ENCODE assay signal across 21 mouse cellular contexts in genomic region chr6:91813611-91814010, GRCm38 (mm10). TPM values are rescaled to one million over a fixed set of nuclear protein-coding genes. Genes with fewer than 3 reads are reported as not detected.
DNase-seq lines count a peak whose midpoint lies in the region; ATAC-seq and TF ChIP-seq lines count a peak whose summit lies in the region.
"Had no signal": no experiment of that assay in that cellular context is flagged by ENCODE, and none has a peak within 500 bp of the region (broad histone marks: within the 10 kb centered on the region; RNA-seq: fewer than 3 reads in every experiment).

No protein-coding gene starts in this region.

- TF ChIP-seq POLR2A in myocyte (IDR thresholded peaks at IDR 0.05; ENCODE audit: insufficient read length, low read depth): no peak

- peak; percentile 78 for DNase-seq in cerebellum, adult 11-12 months
- peak; percentile 79 for DNase-seq in cerebellum, adult 9-11 months
- DNase-seq in right cerebral cortex, postnatal 14 days: no peak
- DNase-seq: adrenal gland, postnatal 36 days; gastrocnemius, postnatal 25 days; heart, adult 18-20 months; heart, postnatal 10 days; kidney, adult 11 months; lung, postnatal 4 days; midbrain, embryonic 14.5 days had no signal

- H3K4me1 ChIP-seq in hindbrain, embryonic 16.5 days (ENCODE audit: control insufficient read depth, insufficient read depth, low read depth, low read length): no peaks in the 10 kb centered on the region
- H3K4me1 ChIP-seq in hindbrain, embryonic 12.5 days: peaks cover 8% of the 10 kb centered on the region; the same call in 1 of the 2 replicates
- 0 out of 2 replicates have a peak, but pooled peaks cover 11% of the 10 kb centered on the region for H3K4me1 ChIP-seq in midbrain, embryonic 15.5 days
- H3K4me1 ChIP-seq: heart, embryonic 12.5 days had no signal

- H3K4me3 ChIP-seq in hindbrain, embryonic 16.5 days (ENCODE audit: low read length): no peak overlapping the region
- no peak overlapping the region for H3K4me3 ChIP-seq in hindbrain, embryonic 12.5 days
- H3K4me3 ChIP-seq in myocyte: no peak overlapping the region
- no peak overlapping the region for H3K4me3 ChIP-seq in midbrain, embryonic 15.5 days
- H3K4me3 ChIP-seq: erythroblast, embryonic 14.5 days; forebrain, embryonic 12.5 days; heart, embryonic 12.5 days; hindbrain, embryonic 15.5 days had no signal

- H3K27ac ChIP-seq in hindbrain, embryonic 16.5 days (ENCODE audit: low read depth, low read length): no peak overlapping the region
- no peak overlapping the region for H3K27ac ChIP-seq in hindbrain, embryonic 12.5 days
- no peak overlapping the region for H3K27ac ChIP-seq in midbrain, embryonic 15.5 days
- H3K27ac ChIP-seq: forebrain, embryonic 12.5 days; hindbrain, embryonic 15.5 days; kidney, postnatal 0 days; stomach, postnatal 0 days had no signal

- H3K27me3 ChIP-seq in hindbrain, embryonic 16.5 days (replicated peaks; ENCODE audit: control insufficient read depth, insufficient read depth, low read length): no peaks in the 10 kb centered on the region
- H3K27me3 ChIP-seq in hindbrain, embryonic 12.5 days: peaks cover 3% of the 10 kb centered on the region
- peaks cover 67% of the 10 kb centered on the region for H3K27me3 ChIP-seq in myocyte (ENCODE audit: control insufficient read depth, insufficient read depth, insufficient read length)
- 0 out of 2 replicates have a peak, but pooled peaks cover 3% of the 10 kb centered on the region for H3K27me3 ChIP-seq in midbrain, embryonic 15.5 days (replicated peaks)
- H3K27me3 ChIP-seq: hindbrain, embryonic 15.5 days had no signal

- 86% methylated on average over 3 of the region's 3 CpGs for WGBS in hindbrain, embryonic 16.5 days
- 92% methylated on average over 3 of the region's 3 CpGs for WGBS in hindbrain, embryonic 12.5 days
- 91% methylated on average over 3 of the region's 3 CpGs for WGBS in midbrain, embryonic 15.5 days

- H3ac ChIP-seq in myocyte (ENCODE audit: control insufficient read depth, insufficient read length): no peak overlapping the region

- H3K79me2 ChIP-seq in myocyte (ENCODE audit: control insufficient read depth, insufficient read depth): no peaks in the 10 kb centered on the region

- no peaks in the 10 kb centered on the region for H3K9me3 ChIP-seq in hindbrain, embryonic 16.5 days (ENCODE audit: control insufficient read depth, low read length)
- no peaks in the 10 kb centered on the region for H3K9me3 ChIP-seq in hindbrain, embryonic 12.5 days (replicated peaks)
- no peaks in the 10 kb centered on the region for H3K9me3 ChIP-seq in midbrain, embryonic 15.5 days
- H3K9me3 ChIP-seq: forebrain, embryonic 12.5 days; heart, embryonic 12.5 days; hindbrain, embryonic 15.5 days had no signal

- ATAC-seq in hindbrain, embryonic 16.5 days: 0 out of 2 replicates have a peak, but pooled peaks have one; percentile 19
- ATAC-seq in hindbrain, embryonic 12.5 days (ENCODE audit: low FRiP score): no peak
- no peak for ATAC-seq in midbrain, embryonic 15.5 days (replicated peaks)
- ATAC-seq: Patski had no signal

- H3K36me3 ChIP-seq in hindbrain, embryonic 16.5 days (ENCODE audit: control insufficient read depth, insufficient read depth, low read length): no peaks in the 10 kb centered on the region
- no peaks in the 10 kb centered on the region for H3K36me3 ChIP-seq in hindbrain, embryonic 12.5 days
- no peaks in the 10 kb centered on the region for H3K36me3 ChIP-seq in myocyte (ENCODE audit: control insufficient read depth, insufficient read depth)
- no peaks in the 10 kb centered on the region for H3K36me3 ChIP-seq in midbrain, embryonic 15.5 days (replicated peaks)
- H3K36me3 ChIP-seq: forebrain, embryonic 12.5 days; heart, embryonic 12.5 days; hindbrain, embryonic 15.5 days had no signal

- H3K9ac ChIP-seq in hindbrain, embryonic 16.5 days (ENCODE audit: low read depth, low read length): no peak overlapping the region
- no peak overlapping the region for H3K9ac ChIP-seq in hindbrain, embryonic 12.5 days
- no peak overlapping the region for H3K9ac ChIP-seq in midbrain, embryonic 15.5 days
- H3K9ac ChIP-seq: forebrain, embryonic 12.5 days; heart, embryonic 12.5 days; hindbrain, embryonic 15.5 days had no signal

- H3K4me2 ChIP-seq in hindbrain, embryonic 16.5 days (ENCODE audit: low read length): no peak overlapping the region
- no peak overlapping the region for H3K4me2 ChIP-seq in hindbrain, embryonic 12.5 days (replicated peaks)
- no peak overlapping the region for H3K4me2 ChIP-seq in myocyte (ENCODE audit: low read depth)
- H3K4me2 ChIP-seq in midbrain, embryonic 15.5 days: no peak overlapping the region
- H3K4me2 ChIP-seq: forebrain, embryonic 12.5 days; heart, embryonic 12.5 days; hindbrain, embryonic 15.5 days had no signal

TF ChIP-seq in myocyte, 11 proteins besides CTCF, POLR2A, EP300 and RAD21:
- TF ChIP-seq MYOD1 (IDR thresholded peaks at IDR 0.05; ENCODE audit: control insufficient read depth in 1 of 3, insufficient read length in 2 of 3, low read depth in 2 of 3): peak in 2 of 3 experiments; percentile 27 to 41
- TF ChIP-seq TCF12 (IDR thresholded peaks at IDR 0.05; ENCODE audit: insufficient read depth, poor library complexity, severe bottlenecking): no peak
- TF ChIP-seq TCF3 (IDR thresholded peaks at IDR 0.05; ENCODE audit: insufficient read length, low read depth): peak; percentile 5
- peak in 1 of 3 experiments; percentile 43 for TF ChIP-seq MYOG (IDR thresholded peaks at IDR 0.05; ENCODE audit: control insufficient read depth in 1 of 3, insufficient read depth in 1 of 3, insufficient read length in 2 of 3, low read depth in 2 of 3)
- no peak for TF ChIP-seq MAX (IDR thresholded peaks at IDR 0.05; ENCODE audit: low read depth)
- TF ChIP-seq E2F4 (IDR thresholded peaks at IDR 0.05; ENCODE audit: insufficient read depth): no peak

RNA-seq across cellular contexts. Expression of gene Grip2, which starts 13.4 kb away (rescaled TPM):
- polyA plus RNA-seq in hindbrain, embryonic 16.5 days (2015; fragmentation: Nextera tagmentation; extraction: Ambion mirVana): 6.3 and 8.2 TPM in 2 replicates
- 2.5 and 2.7 TPM in 2 replicates for polyA plus RNA-seq in hindbrain, embryonic 12.5 days (2016; fragmentation: Nextera tagmentation; extraction: Ambion mirVana)
- 1.9 TPM for polyA plus RNA-seq in myocyte (2012; fragmentation: generic; extraction: Trizol)
- 9.0 and 10.7 TPM in 2 replicates for polyA plus RNA-seq in midbrain, embryonic 15.5 days (2015; fragmentation: Nextera tagmentation; extraction: Ambion mirVana)
- polyA plus RNA-seq: erythroblast, embryonic 14.5 days had no signal
